Mouse (Mus musculus): ENCODE results near the gene Tiam1. TPM values are rescaled to one million over a fixed set of nuclear protein-coding genes. Genes with fewer than 3 reads are reported as not detected.

Tiam1 gene
- polyA plus RNA-seq (2017; shearing (Covaris generic)): 50.9 TPM

GRCm38 (mm10) chr16:90143760-90144516 is at the start of gene Tiam1:
Gene Tiam1 (minus strand): TSS chr16:90143769.

Other genes with a start within 250 kb of the Tiam1 start
- 105 TPM for gene Sod1, start 77.0 kb upstream of the Tiam1 start, polyA plus RNA-seq (2017; shearing (Covaris generic))
- gene Scaf4, start 140.7 kb upstream of the Tiam1 start, polyA plus RNA-seq (2017; shearing (Covaris generic)): 7.8 TPM
- gene Hunk, start 242.2 kb upstream of the Tiam1 start, polyA plus RNA-seq (2017; shearing (Covaris generic)): 0.11 TPM